Mouse (Mus musculus) brain, adult 2 months (tissue): Measurements from ENCODE around the gene St6galnac3.

ENCODE experiments used
- DNase-seq: peaks from one replicate; pipeline ENCODE4 v3.0.0; 2011; ENCODE audit warnings: low read depth, low spot score

St6galnac3 gene

GRCm38 (mm10) chr3:153472583-153473471 is 252.1 kb downstream of the St6galnac3 start:
- peak; percentile 50 for DNase-seq

GRCm38 (mm10) chr3:153463849-153464248 is 261.1 kb downstream of the St6galnac3 start:
- no peak for DNase-seq

- DNase-seq: no peak
Measured at GRCm38 (mm10) chr3:153460173-153460572, 264.8 kb downstream of the St6galnac3 start.

- peak; percentile 59 for DNase-seq
Measured at GRCm38 (mm10) chr3:153458593-153458992, 266.4 kb downstream of the St6galnac3 start.

- DNase-seq: no peak
Measured at GRCm38 (mm10) chr3:153457701-153458100, 267.3 kb downstream of the St6galnac3 start.

GRCm38 (mm10) chr3:153457203-153457602 is 267.8 kb downstream of the St6galnac3 start:
- peak; percentile 80 for DNase-seq

GRCm38 (mm10) chr3:153456227-153456626 is 268.7 kb downstream of the St6galnac3 start:
- DNase-seq: no peak

- peak; percentile 30 for DNase-seq
Measured at GRCm38 (mm10) chr3:153453127-153454049, 271.6 kb downstream of the St6galnac3 start.

- no peak for DNase-seq
Measured at GRCm38 (mm10) chr3:153452299-153452996, 272.5 kb downstream of the St6galnac3 start.

- DNase-seq: peak; percentile 75
Measured at GRCm38 (mm10) chr3:153441329-153441728, 283.6 kb downstream of the St6galnac3 start.

- DNase-seq: no peak
Measured at GRCm38 (mm10) chr3:153436076-153437021, 288.6 kb downstream of the St6galnac3 start.

GRCm38 (mm10) chr3:153433010-153433409 is 292.0 kb downstream of the St6galnac3 start:
- DNase-seq: no peak

- peak; percentile 35 for DNase-seq
Measured at GRCm38 (mm10) chr3:153432053-153432816, 292.7 kb downstream of the St6galnac3 start.

- DNase-seq: peak; percentile 46
Measured at GRCm38 (mm10) chr3:153429840-153430239, 295.1 kb downstream of the St6galnac3 start.

GRCm38 (mm10) chr3:153421918-153422290 is 303.1 kb downstream of the St6galnac3 start:
- peak; percentile 36 for DNase-seq

GRCm38 (mm10) chr3:153421060-153421917 is 303.7 kb downstream of the St6galnac3 start:
- no peak for DNase-seq

- DNase-seq: no peak
Measured at GRCm38 (mm10) chr3:153419331-153419730, 305.6 kb downstream of the St6galnac3 start.

GRCm38 (mm10) chr3:153417001-153417400 is 308.0 kb downstream of the St6galnac3 start:
- DNase-seq: no peak

GRCm38 (mm10) chr3:153416383-153416782 is 308.6 kb downstream of the St6galnac3 start:
- peak; percentile 69 for DNase-seq
